Mouse (Mus musculus) liver, postnatal 0 days (tissue): Measurements from ENCODE around the gene Ddx10.

ENCODE experiments used
- CTCF ChIP-seq: sonication (generic); IDR thresholded peaks from 2 replicates; pipeline ENCODE4 v1.5.1; 2016; ENCODE audit warnings: antibody characterized with exemption, low read depth
- EP300 ChIP-seq: IDR thresholded peaks from 2 replicates; pipeline ENCODE4 v1.6.1; 2016; ENCODE audit warnings: antibody characterized with exemption, low read depth, mild to moderate bottlenecking

GRCm38 (mm10) chr9:53276381-53276780 lies 28.5 kb upstream of the Ddx10 start:
- TF ChIP-seq CTCF: no peak
- no peak for TF ChIP-seq EP300
